Mouse (Mus musculus): ENCODE data around the gene Pip4k2b. TPM values are rescaled to one million over a fixed set of nuclear protein-coding genes. Genes with fewer than 3 reads are reported as not detected.

The Pip4k2b gene
- total and polyA plus RNA-seq, 3 experiments = 13.8 to 21.4 (median 20.8) TPM

GRCm38 (mm10) chr11:97781832-97782563, 37.5 kb upstream of the Pip4k2b start, which contains the start of gene Rpl23:
Rpl23 (minus strand) TSS chr11:97782437.
- WGBS = under 1% methylated on average over 66 of the region's 67 CpGs
- Histone ChIP-seq H3K4me1 (ENCODE audit: control insufficient read depth, insufficient read depth, low read length) (peaks cover 9% of the 10 kb centered on the region), H3K79me2 (replicated peaks; ENCODE audit: control insufficient read depth, insufficient read depth, low read length) (0 out of 2 replicates have a peak, but pooled peaks cover 2% of the 10 kb centered on the region), H3K4me3 (peak within 1 kb of the TSS; percentile 98), H3K9ac (ENCODE audit: low read depth, low read length) (peak within 1 kb of the TSS; percentile 94), H3K36me3 (ENCODE audit: control insufficient read depth, insufficient read depth, low read length) (peaks cover 27% of the 10 kb centered on the region), H3K27ac (peak within 1 kb of the TSS; percentile 93), H3K27me3 (ENCODE audit: control insufficient read depth, insufficient read depth, low read length) (no peaks in the 10 kb centered on the region)
- DNase-seq = peak; percentile 99
- TF ChIP-seq POLR2A (IDR thresholded peaks at IDR 0.05; ENCODE audit: insufficient read depth, low read depth, low read length) = peak; percentile 97
- no peak for TF ChIP-seq CTCF (IDR thresholded peaks at IDR 0.05)
- 0 out of 2 replicates have a peak, but pooled peaks have one; percentile 24 for TF ChIP-seq EP300 (IDR thresholded peaks at IDR 0.05; ENCODE audit: insufficient read depth, low read depth, low read length)
- intact Hi-C loops (cut with DNase I) = loop anchor here (1.0 to 2.0 kb wide), 2 partner anchors 16 to 35 kb away; partner anchors contain the start of gene Cwc25

GRCm38 (mm10) chr11:97781478-97781831, 37.0 kb upstream of the Pip4k2b start:
- intact Hi-C loops (cut with DNase I) = loop anchor here (2.0 kb wide), 1 partner anchor 35 kb away; no protein-coding TSS in a partner anchor
- Histone ChIP-seq H3K4me3 (peak overlapping the region; percentile 98), H3K27ac (peak overlapping the region; percentile 93), H3K79me2 (replicated peaks; ENCODE audit: control insufficient read depth, insufficient read depth, low read length) (0 out of 2 replicates have a peak, but pooled peaks cover 2% of the 10 kb centered on the region), H3K27me3 (ENCODE audit: control insufficient read depth, insufficient read depth, low read length) (no peaks in the 10 kb centered on the region), H3K9ac (ENCODE audit: low read depth, low read length) (peak overlapping the region; percentile 94), H3K4me1 (ENCODE audit: control insufficient read depth, insufficient read depth, low read length) (peaks cover 9% of the 10 kb centered on the region), H3K36me3 (ENCODE audit: control insufficient read depth, insufficient read depth, low read length) (peaks cover 27% of the 10 kb centered on the region)
- DNase-seq = no peak
- 2% methylated on average over 11 of the region's 11 CpGs for WGBS
- no peak for TF ChIP-seq CTCF (IDR thresholded peaks at IDR 0.05)
- TF ChIP-seq POLR2A (IDR thresholded peaks at IDR 0.05; ENCODE audit: insufficient read depth, low read depth, low read length) = no peak
- no peak for TF ChIP-seq EP300 (IDR thresholded peaks at IDR 0.05; ENCODE audit: insufficient read depth, low read depth, low read length)

DNA sequence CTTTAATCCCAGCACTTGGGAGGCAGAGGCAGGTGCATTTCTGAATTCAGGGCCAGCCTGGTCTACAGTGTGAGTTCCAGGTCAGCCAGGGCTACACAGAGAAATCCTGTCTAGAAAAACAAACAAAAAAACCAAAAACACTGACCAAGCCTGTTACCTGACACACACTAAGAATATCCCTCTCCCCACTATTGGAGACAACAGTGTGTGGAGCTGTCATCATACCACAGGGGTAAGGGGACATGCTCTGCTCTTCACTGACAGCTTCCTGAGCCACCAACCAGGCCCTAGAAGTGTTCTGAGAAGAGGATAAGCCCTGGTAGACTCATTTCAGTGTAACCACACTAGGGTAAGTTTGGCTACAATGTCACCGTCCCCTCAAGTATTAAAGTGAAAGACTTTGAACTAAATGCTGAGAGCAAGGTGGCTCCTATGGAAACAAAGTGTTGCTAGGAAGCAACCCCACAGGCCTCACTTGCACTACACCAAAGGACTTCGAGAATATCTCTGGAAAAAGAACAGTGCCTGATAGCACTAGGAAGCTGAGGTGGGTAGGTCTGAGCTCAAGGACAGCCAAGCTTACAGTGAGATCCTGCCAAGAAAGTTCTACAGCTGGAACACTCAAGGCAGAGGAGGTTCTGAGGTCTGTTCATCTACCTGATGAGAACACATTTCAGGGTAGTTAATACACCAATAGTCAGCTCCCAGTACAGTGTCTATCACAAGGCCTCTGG, 35.6 kb upstream of the Pip4k2b start:
- intact Hi-C loops (cut with DNase I) = loop anchor here (2.0 kb wide), 1 partner anchor 33 kb away; no protein-coding TSS in a partner anchor
- Histone ChIP-seq H3K79me2 (replicated peaks; ENCODE audit: control insufficient read depth, insufficient read depth, low read length) (0 out of 2 replicates have a peak, but pooled peaks cover 2% of the 10 kb centered on the region), H3K36me3 (ENCODE audit: control insufficient read depth, insufficient read depth, low read length) (peaks cover 27% of the 10 kb centered on the region), H3K4me1 (ENCODE audit: control insufficient read depth, insufficient read depth, low read length) (peaks cover 9% of the 10 kb centered on the region), H3K4me3 (no peak overlapping the region), H3K27ac (no peak overlapping the region), H3K27me3 (ENCODE audit: control insufficient read depth, insufficient read depth, low read length) (no peaks in the 10 kb centered on the region), H3K9ac (ENCODE audit: low read depth, low read length) (no peak overlapping the region; the same call in 1 of the 2 replicates)
- no peak for DNase-seq
- TF ChIP-seq POLR2A (IDR thresholded peaks at IDR 0.05; ENCODE audit: insufficient read depth, low read depth, low read length) = no peak
- 40% methylated on average over 2 of the region's 2 CpGs for WGBS

DNA sequence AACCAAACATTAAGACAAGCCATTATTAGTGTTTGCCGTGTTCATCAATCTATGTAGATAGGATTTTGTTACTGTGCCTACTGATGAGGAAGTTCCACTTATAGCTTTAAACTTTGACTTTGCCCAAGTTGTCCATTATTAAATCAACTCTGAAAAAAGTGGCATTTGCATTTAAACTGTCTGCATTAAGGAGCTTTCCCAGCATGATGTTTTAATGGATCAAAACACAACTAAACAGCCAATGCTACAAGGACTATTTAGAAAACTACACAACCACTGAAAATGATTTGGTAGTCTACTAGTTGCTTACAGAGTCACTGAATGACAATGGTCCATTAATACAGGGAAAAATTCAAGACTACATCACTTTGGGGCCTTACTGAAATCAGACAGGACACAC, 34.4 kb upstream of the Pip4k2b start:
- H3K27me3 ChIP-seq (ENCODE audit: control insufficient read depth, insufficient read depth, low read length) = no peaks in the 10 kb centered on the region
- no peak overlapping the region for H3K9ac ChIP-seq (ENCODE audit: low read depth, low read length)
- H3K4me3 ChIP-seq = no peak overlapping the region
- no peak overlapping the region for H3K27ac ChIP-seq
- TF ChIP-seq CTCF (IDR thresholded peaks at IDR 0.05) (no peak), EP300 (IDR thresholded peaks at IDR 0.05; ENCODE audit: insufficient read depth, low read depth, low read length) (no peak), POLR2A (IDR thresholded peaks at IDR 0.05; ENCODE audit: insufficient read depth, low read depth, low read length) (no peak)
- intact Hi-C loops (cut with DNase I) = no loop called here
- no peak for DNase-seq
- WGBS = 81% methylated on average over 1 of the region's 1 CpGs
- peaks cover 27% of the 10 kb centered on the region for H3K36me3 ChIP-seq (ENCODE audit: control insufficient read depth, insufficient read depth, low read length)
- 0 out of 2 replicates have a peak, but pooled peaks cover 2% of the 10 kb centered on the region for H3K79me2 ChIP-seq (replicated peaks; ENCODE audit: control insufficient read depth, insufficient read depth, low read length)
- peaks cover 9% of the 10 kb centered on the region for H3K4me1 ChIP-seq (ENCODE audit: control insufficient read depth, insufficient read depth, low read length)

GRCm38 (mm10) chr11:97777129-97777529, 32.6 kb upstream of the Pip4k2b start:
- no peak overlapping the region for H3K4me3 ChIP-seq
- H3K9ac ChIP-seq (ENCODE audit: low read depth, low read length) = no peak overlapping the region
- TF ChIP-seq CTCF (IDR thresholded peaks at IDR 0.05) (peak; percentile 59), POLR2A (IDR thresholded peaks at IDR 0.05; ENCODE audit: insufficient read depth, low read depth, low read length) (no peak; the same call in 1 of the 2 replicates)
- WGBS = 50% methylated on average over 2 of the region's 2 CpGs
- no peak for DNase-seq
- no peak overlapping the region for H3K27ac ChIP-seq
- intact Hi-C loops (cut with DNase I) = no loop called here
- H3K36me3 ChIP-seq (ENCODE audit: control insufficient read depth, insufficient read depth, low read length) = peaks cover 27% of the 10 kb centered on the region
- H3K79me2 ChIP-seq (replicated peaks; ENCODE audit: control insufficient read depth, insufficient read depth, low read length) = 0 out of 2 replicates have a peak, but pooled peaks cover 2% of the 10 kb centered on the region
- peaks cover 9% of the 10 kb centered on the region for H3K4me1 ChIP-seq (ENCODE audit: control insufficient read depth, insufficient read depth, low read length)
- H3K27me3 ChIP-seq (ENCODE audit: control insufficient read depth, insufficient read depth, low read length) = no peaks in the 10 kb centered on the region

Data from heart, adult 2 months (tissue).